Mouse (Mus musculus) kidney, embryonic 16.5 days (tissue): ENCODE results near the gene Sergef. TPM values are rescaled to one million over a fixed set of nuclear protein-coding genes. Genes with fewer than 3 reads are reported as not detected.

ENCODE experiments used
- ATAC-seq: fragments of 200-750 bp; cut with Nextera tagmentation; 2 replicates; pipeline ENCODE4 v1.8.0; 2017; ENCODE audit warnings: moderate TSS enrichment; ENCODE audit not compliant: low FRiP score, low TSS enrichment
- H3K27ac ChIP-seq: fragments of 300-500 bp; sonication (generic); 2 replicates; pipeline ENCODE4 v1.5.1; 2014; ENCODE audit warnings: low read length
- H3K27me3 ChIP-seq: fragments of 300-500 bp; sonication (generic); 2 replicates; pipeline ENCODE4 v1.6.1; 2014; ENCODE audit warnings: low read length, control low read depth, mixed read lengths; ENCODE audit not compliant: insufficient read depth
- H3K36me3 ChIP-seq: fragments of 300-500 bp; sonication (generic); 2 replicates; pipeline ENCODE4 v1.6.1; 2014; ENCODE audit warnings: low read length, control low read depth, mixed read lengths; ENCODE audit not compliant: insufficient read depth
- H3K4me1 ChIP-seq: fragments of 300-500 bp; sonication (generic); 2 replicates; pipeline ENCODE4 v1.6.1; 2014; ENCODE audit warnings: low read length, control low read depth, mixed read lengths; ENCODE audit not compliant: insufficient read depth
- H3K4me2 ChIP-seq: fragments of 300-500 bp; sonication (generic); replicated peaks from 2 replicates; pipeline ENCODE4 v1.6.1; 2014; ENCODE audit warnings: low read depth, low read length
- H3K4me3 ChIP-seq: fragments of 300-500 bp; sonication (generic); 2 replicates; pipeline ENCODE4 v1.5.1; 2014; ENCODE audit warnings: mild to moderate bottlenecking, low read length
- H3K9ac ChIP-seq: fragments of 300-500 bp; sonication (generic); replicated peaks from 2 replicates; pipeline ENCODE4 v1.6.1; 2014; ENCODE audit warnings: low read length
- H3K9me3 ChIP-seq: fragments of 300-500 bp; sonication (generic); 2 replicates; pipeline ENCODE4 v1.6.1; 2016; ENCODE audit warnings: low read length, control low read depth
- WGBS: fragments of 180-500 bp; shearing (Covaris S2); extraction: QIAGEN DNeasy Blood & Tissue Kit; methylation state at CpG from one replicate; pipeline ENCODE4 v1.1.7; 2014; 5-methylcytosine and 5-hydroxymethylcytosine counted together
- polyA plus RNA-seq: library from polyadenylated mRNA; unstranded; fragments of >200 nt; fragmentation: Nextera tagmentation; extraction: Ambion mirVana; gene quantifications from 2 replicates; pipeline ENCODE4 v1.2.1, GENCODE M21; 2015

The Sergef gene
- polyA plus RNA-seq, 1 experiment from 2014 or later: 14.7 TPM

DNA sequence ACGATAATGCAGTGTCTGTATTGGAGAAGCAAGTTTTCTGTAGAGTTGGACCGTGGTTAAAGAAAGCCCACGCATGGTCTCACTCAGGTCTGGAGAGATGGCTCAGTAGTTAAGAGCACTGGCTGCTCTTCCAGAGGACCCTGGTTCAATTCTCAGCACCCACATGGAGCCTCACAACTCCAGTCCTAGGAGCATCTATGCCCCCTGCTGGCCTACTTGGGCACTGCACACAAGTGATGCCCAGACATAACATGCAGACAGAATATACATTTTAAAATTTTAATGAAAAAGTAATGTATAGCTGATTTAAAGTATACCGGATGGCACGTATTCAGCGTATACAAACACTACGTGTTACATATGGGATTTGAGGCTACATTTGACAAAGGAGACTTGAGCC is 74.2 kb downstream of the Sergef start:
- Histone ChIP-seq H3K36me3 (no peaks in the 10 kb centered on the region; the same call in 1 of the 2 replicates), H3K4me1 (no peaks in the 10 kb centered on the region), H3K4me3 (no peak overlapping the region), H3K27me3 (no peaks in the 10 kb centered on the region), H3K27ac (no peak overlapping the region), H3K9ac (no peak overlapping the region), H3K4me2 (no peak overlapping the region), H3K9me3 (peaks cover 10% of the 10 kb centered on the region; the same call in 1 of the 2 replicates)
- ATAC-seq: no peak
- 96% methylated on average over 7 of the region's 7 CpGs for WGBS

- ATAC-seq: no peak
- H3K9me3 ChIP-seq: peaks cover 10% of the 10 kb centered on the region; the same call in 1 of the 2 replicates
- H3K27ac ChIP-seq: no peak overlapping the region
- H3K36me3 ChIP-seq: no peaks in the 10 kb centered on the region; the same call in 1 of the 2 replicates
- H3K9ac ChIP-seq: no peak overlapping the region
- no peaks in the 10 kb centered on the region for H3K27me3 ChIP-seq
- H3K4me2 ChIP-seq: no peak overlapping the region
- no peaks in the 10 kb centered on the region for H3K4me1 ChIP-seq
- no peak overlapping the region for H3K4me3 ChIP-seq
Measured at GRCm38 (mm10) chr7:46563801-46564200, 75.8 kb downstream of the Sergef start.

DNA sequence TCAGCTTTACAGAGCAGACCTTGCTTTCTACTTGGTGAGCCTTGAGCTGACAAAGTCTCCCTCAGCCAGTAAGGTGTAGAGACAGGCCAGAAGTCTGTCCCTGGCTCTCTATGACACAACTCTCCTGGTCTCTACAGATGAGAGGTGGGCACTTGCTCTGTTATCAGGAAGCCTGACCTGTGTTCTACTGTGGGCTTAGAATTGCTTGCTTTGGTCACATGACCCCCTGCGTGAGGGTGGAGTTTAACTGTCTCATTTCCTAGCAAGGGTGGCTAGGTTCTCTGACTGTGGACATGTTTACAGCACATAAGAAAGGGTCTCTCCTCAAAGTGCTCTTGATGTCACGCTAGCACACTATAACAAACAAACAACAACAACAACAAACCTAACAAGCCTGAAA is 79.5 kb downstream of the Sergef start:
- Histone ChIP-seq H3K27me3 (no peaks in the 10 kb centered on the region), H3K27ac (no peak overlapping the region), H3K9ac (no peak overlapping the region), H3K4me1 (no peaks in the 10 kb centered on the region), H3K9me3 (peaks cover 4% of the 10 kb centered on the region; the same call in 1 of the 2 replicates), H3K4me3 (no peak overlapping the region), H3K4me2 (no peak overlapping the region), H3K36me3 (no peaks in the 10 kb centered on the region)
- no peak for ATAC-seq
- WGBS: 94% methylated on average over 2 of the region's 2 CpGs

GRCm38 (mm10) chr7:46559643-46560042 is 80.0 kb downstream of the Sergef start:
- no peak overlapping the region for H3K27ac ChIP-seq
- 0 out of 2 replicates have a peak, but pooled peaks cover under 1% of the 10 kb centered on the region for H3K9me3 ChIP-seq
- H3K4me1 ChIP-seq: no peaks in the 10 kb centered on the region
- no peaks in the 10 kb centered on the region for H3K36me3 ChIP-seq
- WGBS: 88% methylated on average over 6 of the region's 6 CpGs
- no peak overlapping the region for H3K9ac ChIP-seq
- H3K4me2 ChIP-seq: no peak overlapping the region
- ATAC-seq: no peak
- no peak overlapping the region for H3K4me3 ChIP-seq
- no peaks in the 10 kb centered on the region for H3K27me3 ChIP-seq

GRCm38 (mm10) chr7:46559006-46559405 is 80.6 kb downstream of the Sergef start:
- 77% methylated on average over 5 of the region's 5 CpGs for WGBS
- no peak overlapping the region for H3K9ac ChIP-seq
- no peak for ATAC-seq

DNA sequence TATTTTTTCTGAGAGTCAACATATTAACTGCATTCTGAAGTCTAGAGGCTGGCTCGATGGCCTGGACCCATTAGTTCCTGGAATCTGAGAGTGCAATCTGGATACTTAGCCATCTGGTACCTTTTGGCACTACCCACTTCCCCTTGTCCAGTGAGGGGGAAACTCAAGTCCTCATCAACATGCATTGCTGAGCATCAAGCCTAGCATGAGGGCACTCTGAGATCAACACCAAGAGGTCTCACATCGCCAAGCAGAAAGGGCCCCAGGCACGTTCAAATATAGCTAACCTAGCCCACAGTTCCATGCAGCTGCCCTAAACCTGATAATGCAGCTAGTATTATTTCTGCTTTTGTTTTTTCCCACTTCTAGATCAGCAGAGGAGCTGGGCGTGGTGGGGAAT is 81.6 kb downstream of the Sergef start:
- Histone ChIP-seq H3K27me3 (no peaks in the 10 kb centered on the region), H3K4me1 (0 out of 2 replicates have a peak, but pooled peaks cover 7% of the 10 kb centered on the region), H3K9ac (no peak overlapping the region), H3K4me2 (no peak overlapping the region), H3K36me3 (no peaks in the 10 kb centered on the region), H3K27ac (no peak overlapping the region), H3K9me3 (no peaks in the 10 kb centered on the region), H3K4me3 (no peak overlapping the region)
- no peak for ATAC-seq
- WGBS: 68% methylated on average over 4 of the region's 4 CpGs

More at GRCm38 (mm10) chr7:46559006-46559405, 80.6 kb downstream of the Sergef start:
- H3K27me3 ChIP-seq: no peaks in the 10 kb centered on the region
- H3K36me3 ChIP-seq: no peaks in the 10 kb centered on the region
- no peaks in the 10 kb centered on the region for H3K9me3 ChIP-seq
- H3K4me1 ChIP-seq: 0 out of 2 replicates have a peak, but pooled peaks cover 2% of the 10 kb centered on the region
- no peak overlapping the region for H3K27ac ChIP-seq
- no peak overlapping the region for H3K4me3 ChIP-seq
- no peak overlapping the region for H3K4me2 ChIP-seq

DNA sequence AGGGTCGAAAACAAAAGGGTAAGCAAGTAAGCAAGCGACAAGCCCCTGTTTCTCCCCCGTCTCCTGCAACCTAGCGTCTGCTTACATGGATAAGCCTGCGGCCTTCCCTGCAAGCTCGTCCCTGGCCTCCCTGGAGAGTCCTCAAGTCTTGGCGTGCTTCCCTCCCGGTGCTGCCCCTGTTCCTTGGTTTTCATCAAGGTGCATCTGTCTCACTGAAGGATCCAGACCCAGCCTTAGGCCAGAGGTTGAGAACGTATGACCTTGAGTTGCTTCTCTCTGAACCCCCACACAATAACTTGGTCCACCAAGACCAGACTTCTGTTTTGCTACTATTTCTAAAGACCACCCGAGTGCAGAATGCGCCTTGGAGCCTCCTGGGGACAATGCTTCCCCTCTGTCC is 82.2 kb downstream of the Sergef start:
- ATAC-seq: no peak
- peaks cover 8% of the 10 kb centered on the region; the same call in 1 of the 2 replicates for H3K4me1 ChIP-seq
- no peak overlapping the region for H3K27ac ChIP-seq
- no peaks in the 10 kb centered on the region for H3K36me3 ChIP-seq
- no peaks in the 10 kb centered on the region for H3K9me3 ChIP-seq
- no peak overlapping the region for H3K4me3 ChIP-seq
- 84% methylated on average over 11 of the region's 11 CpGs for WGBS
- H3K9ac ChIP-seq: no peak overlapping the region
- H3K27me3 ChIP-seq: no peaks in the 10 kb centered on the region
- H3K4me2 ChIP-seq: no peak overlapping the region

GRCm38 (mm10) chr7:46556358-46557118 is 83.1 kb downstream of the Sergef start:
- no peaks in the 10 kb centered on the region for H3K27me3 ChIP-seq
- no peak overlapping the region for H3K27ac ChIP-seq
- WGBS: 84% methylated on average over 13 of the region's 13 CpGs
- H3K4me1 ChIP-seq: peaks cover 12% of the 10 kb centered on the region; the same call in 1 of the 2 replicates
- no peaks in the 10 kb centered on the region for H3K36me3 ChIP-seq
- no peak for ATAC-seq
- no peak overlapping the region for H3K4me2 ChIP-seq
- no peak overlapping the region for H3K4me3 ChIP-seq
- H3K9ac ChIP-seq: no peak overlapping the region
- no peaks in the 10 kb centered on the region for H3K9me3 ChIP-seq

DNA sequence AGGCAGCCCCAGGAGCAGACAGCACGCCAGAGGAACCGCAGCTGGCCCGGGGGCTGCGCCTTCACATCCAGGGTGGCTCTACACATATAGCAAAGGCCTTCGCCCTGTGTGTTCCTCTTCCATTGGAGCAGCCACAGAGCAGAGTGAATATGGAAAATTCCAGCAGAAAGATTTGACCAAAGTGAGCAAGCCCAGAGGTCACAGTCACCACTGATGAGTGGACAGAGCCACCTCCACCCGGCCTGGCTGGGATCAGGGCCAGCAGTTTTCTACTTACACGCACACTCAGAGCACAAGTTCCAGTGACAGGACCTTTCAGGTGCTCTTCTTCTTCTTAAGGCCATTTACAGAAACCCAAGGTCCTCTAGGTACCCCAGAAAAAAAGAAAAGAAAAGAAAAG is 83.9 kb downstream of the Sergef start:
- H3K4me1 ChIP-seq: peaks cover 12% of the 10 kb centered on the region; the same call in 1 of the 2 replicates
- no peak for ATAC-seq
- H3K9me3 ChIP-seq: no peaks in the 10 kb centered on the region
- no peak overlapping the region for H3K4me2 ChIP-seq
- H3K9ac ChIP-seq: no peak overlapping the region
- H3K36me3 ChIP-seq: no peaks in the 10 kb centered on the region
- H3K4me3 ChIP-seq: no peak overlapping the region
- H3K27me3 ChIP-seq: no peaks in the 10 kb centered on the region
- H3K27ac ChIP-seq: no peak overlapping the region
- WGBS: 80% methylated on average over 7 of the region's 7 CpGs

DNA sequence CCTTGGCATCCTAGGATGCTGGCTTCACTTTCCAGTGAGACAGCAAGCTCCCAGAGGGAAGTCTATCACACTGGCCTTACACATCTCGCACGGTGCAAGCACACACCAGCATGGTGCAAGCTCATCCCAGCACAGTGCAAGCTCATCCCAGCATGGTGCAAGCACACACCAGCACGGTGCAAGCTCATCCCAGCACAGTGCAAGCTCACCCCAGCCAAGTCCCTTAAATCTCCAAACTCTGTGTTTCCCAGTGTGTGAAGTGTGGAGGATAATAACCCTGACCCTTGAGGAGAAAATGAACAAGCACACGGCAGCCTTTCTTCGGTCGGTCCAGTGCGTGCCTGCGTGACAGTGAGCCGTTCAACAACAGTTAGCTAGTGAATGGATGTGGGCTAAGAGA is 84.8 kb downstream of the Sergef start:
- Histone ChIP-seq H3K9ac (no peak overlapping the region), H3K27ac (no peak overlapping the region), H3K9me3 (no peaks in the 10 kb centered on the region), H3K4me3 (no peak overlapping the region), H3K36me3 (no peaks in the 10 kb centered on the region), H3K4me1 (peaks cover 12% of the 10 kb centered on the region; the same call in 1 of the 2 replicates), H3K4me2 (no peak overlapping the region), H3K27me3 (no peaks in the 10 kb centered on the region)
- 85% methylated on average over 9 of the region's 9 CpGs for WGBS
- ATAC-seq: no peak
